ENCODE assay signal across 14 mouse cellular contexts in the genomic region with DNA sequence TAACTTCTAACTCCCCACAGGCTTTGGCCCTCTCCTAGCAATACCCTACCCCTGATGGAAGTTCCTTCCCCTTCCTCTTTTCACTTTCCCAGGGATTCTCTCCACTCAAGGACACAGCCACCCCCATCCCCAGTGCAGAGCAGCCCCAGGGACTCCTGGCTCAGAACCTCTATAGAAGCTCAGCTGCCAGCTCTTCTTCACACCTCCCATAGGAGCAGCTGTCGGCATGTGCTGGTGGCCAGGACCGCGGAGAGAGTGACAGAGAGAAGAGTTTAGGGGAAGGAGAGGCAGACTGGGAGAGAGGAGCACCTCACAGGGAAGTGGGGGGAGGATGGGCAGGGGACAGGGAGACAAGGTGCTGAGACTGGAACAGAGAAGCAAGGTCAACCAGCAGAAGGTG.
DNase-seq lines count a peak whose midpoint lies in the region; ATAC-seq and TF ChIP-seq lines count a peak whose summit lies in the region.
"Had no signal": no experiment of that assay in that cellular context is flagged by ENCODE, and none has a peak within 500 bp of the region (broad histone marks: within the 10 kb centered on the region; RNA-seq: fewer than 3 reads in every experiment).

No protein-coding gene starts in this region.

- peaks cover 23% of the 10 kb centered on the region for H3K4me1 ChIP-seq in cerebellum, adult 2 months (ENCODE audit: control insufficient read depth, insufficient read depth, low read length)
- H3K4me1 ChIP-seq: intestine, embryonic 15.5 days had no signal

- no peak overlapping the region for H3K4me3 ChIP-seq in cerebellum, adult 2 months (replicated peaks; ENCODE audit: insufficient read depth, low read depth, low read length)
- H3K4me3 ChIP-seq: erythroblast, embryonic 14.5 days; intestine, embryonic 15.5 days had no signal

- 14% methylated on average over 3 of the region's 3 CpGs for WGBS in cerebellum, adult 2 months

- TF ChIP-seq POLR2A in cerebellum, adult 2 months (IDR thresholded peaks at IDR 0.05; ENCODE audit: borderline replicate concordance, insufficient read depth, low read length) = no peak

- peak; percentile 25 to 29 for DNase-seq in cerebellum, adult 2 months
- DNase-seq in cerebellum, adult 9-10 months = no peak
- peak; percentile 63 to 84 for DNase-seq in frontal cortex, adult 2 months (ENCODE audit: extremely low spot score in 1 of 2, low spot score in 1 of 2)
- peak; percentile 38 to 63 for DNase-seq in layer of hippocampus, postnatal 36 days
- peak; percentile 80 to 86 for DNase-seq in right cerebral cortex, postnatal 10 days (ENCODE audit: low spot score in 2 of 2)
- no peak for DNase-seq in lung, postnatal 36 days
- no peak for DNase-seq in adrenal gland, postnatal 36 days
- DNase-seq: adrenal gland, postnatal 25 days; kidney, postnatal 25 days; lung, postnatal 10 days; spleen, adult 18-20 months had no signal

- H3K27ac ChIP-seq in cerebellum, adult 2 months (ENCODE audit: insufficient read depth, low read length) = no peak overlapping the region
- H3K27ac ChIP-seq: intestine, embryonic 15.5 days had no signal

- H3K27me3 ChIP-seq in cerebellum, adult 2 months (ENCODE audit: control insufficient read depth, insufficient read depth, low read length) = no peaks in the 10 kb centered on the region

- no peak for ATAC-seq in inflammation-experienced regulatory T-cells, adult 6 months
- ATAC-seq: intestine, embryonic 15.5 days had no signal

- no peak for TF ChIP-seq CTCF in cerebellum, adult 2 months (IDR thresholded peaks at IDR 0.05; ENCODE audit: borderline replicate concordance, insufficient read depth, low read depth, low read length)

Comparison
In these comparisons a context has a peak if more than half of its experiments do, and no peak if none do; other contexts are left out.
1. DNase-seq: peak in cerebellum, adult 2 months (2 of 2), frontal cortex, adult 2 months (2 of 2), layer of hippocampus, postnatal 36 days (2 of 2) and right cerebral cortex, postnatal 10 days (2 of 2); none in cerebellum, adult 9-10 months (single experiment), lung, postnatal 36 days (single experiment) and adrenal gland, postnatal 36 days (0 of 2).